Mouse (Mus musculus) kidney, postnatal 25 days (tissue): ENCODE measurements around the gene 2310061I04Rik.
A peak's percentile ranks its signal among the peaks of the same experiment; 100 is the strongest.

Experiments used
- DNase-seq, 2 experiments: peaks; one replicate each; pipeline ENCODE4 v3.0.0; 2021; ENCODE audit warnings: mixed read lengths in 2 of 2

The 2310061I04Rik gene

DNA sequence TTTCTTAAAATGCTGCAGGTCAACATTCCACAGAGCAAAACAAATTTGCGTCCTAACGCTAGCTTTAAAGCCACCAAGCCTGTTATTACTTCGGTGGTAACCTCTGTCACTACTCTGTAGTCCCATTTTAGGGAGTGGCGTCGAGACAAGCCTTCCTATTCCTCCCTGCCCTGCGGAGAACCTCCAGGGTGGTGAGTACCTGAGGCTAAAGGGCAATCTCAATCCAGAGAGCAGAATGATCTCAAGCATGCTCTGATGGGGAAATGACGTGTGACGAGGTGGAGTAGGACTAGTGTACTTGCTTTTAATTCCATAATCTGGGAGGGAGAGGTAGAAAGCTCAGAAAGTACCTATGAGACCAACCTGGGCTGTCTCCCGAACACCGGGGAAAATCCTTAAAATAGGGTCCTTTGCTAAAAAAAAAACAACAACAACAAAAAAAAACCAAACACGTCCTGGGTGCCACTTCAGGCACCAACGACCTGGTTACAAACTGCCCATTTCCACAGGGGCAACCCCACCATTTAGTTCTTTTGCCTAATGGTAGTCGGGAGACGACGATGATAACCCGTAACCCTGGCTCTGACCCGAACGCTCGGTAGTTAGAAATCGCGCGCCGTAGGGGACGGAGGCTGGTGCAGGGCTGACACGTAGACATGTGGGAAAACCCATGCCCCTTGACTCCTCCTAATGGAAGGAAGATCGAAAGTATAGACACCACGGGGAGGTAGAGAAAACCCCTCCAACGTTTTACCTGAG lies 18.5 kb upstream of the 2310061I04Rik start:
- DNase-seq, result peak in 1 of 2 experiments; percentile 76

GRCm38 (mm10) chr17:35914975-35915374 lies 17.7 kb upstream of the 2310061I04Rik start:
- peak in 1 of 2 experiments; percentile 37 for DNase-seq

- peak; percentile 98 to 99 for DNase-seq
Measured at GRCm38 (mm10) chr17:35909919-35910369, 12.7 kb upstream of the 2310061I04Rik start, which contains the start of gene Atat1. Gene Atat1 (minus strand): TSS chr17:35910075.

GRCm38 (mm10) chr17:35909186-35909918 lies 12.1 kb upstream of the 2310061I04Rik start:
- DNase-seq, result no peak

DNA sequence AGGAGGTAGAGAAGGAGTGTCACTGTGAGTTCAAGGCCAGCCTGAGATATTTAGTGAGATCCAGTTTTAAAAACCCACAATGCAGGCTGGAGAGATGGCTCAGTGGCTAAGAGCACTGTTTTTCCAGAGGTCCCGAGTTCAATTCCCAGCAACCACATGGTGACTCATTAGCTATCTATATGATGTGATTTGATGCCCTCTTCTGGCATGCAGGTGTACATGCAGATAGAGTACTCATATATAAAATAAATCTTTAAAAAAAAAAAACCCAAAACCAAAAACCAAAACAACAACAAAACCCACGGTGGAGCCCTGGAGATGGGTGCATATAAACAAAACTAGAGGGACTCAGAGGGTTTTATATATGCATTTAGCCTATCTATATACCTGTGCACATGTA lies 10.4 kb upstream of the 2310061I04Rik start:
- no peak for DNase-seq

- DNase-seq, result no peak
Measured at GRCm38 (mm10) chr17:35905587-35905986, 8.4 kb upstream of the 2310061I04Rik start.

DNA sequence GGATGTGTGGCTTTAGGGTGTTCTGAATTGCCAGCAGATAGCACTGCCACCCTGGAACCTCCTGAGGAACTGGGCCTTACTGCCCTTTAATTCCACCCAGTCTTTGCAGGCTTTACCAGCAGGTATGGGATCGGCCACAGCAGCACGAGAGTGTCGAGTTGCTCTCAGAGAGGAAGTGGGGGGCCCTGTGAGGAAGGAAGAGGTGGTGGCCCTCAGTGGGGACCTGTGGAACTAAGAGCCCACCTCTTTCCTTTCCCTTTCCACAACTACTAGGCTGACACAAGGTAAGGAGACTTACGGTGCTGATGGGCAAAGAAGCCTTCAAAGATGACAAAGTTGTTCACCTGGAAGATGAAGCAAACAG lies 6.7 kb upstream of the 2310061I04Rik start:
- no peak for DNase-seq

- DNase-seq, result peak; percentile 79 to 88
Measured at GRCm38 (mm10) chr17:35903343-35903991, 6.2 kb upstream of the 2310061I04Rik start.

- DNase-seq, result no peak
Measured at GRCm38 (mm10) chr17:35900636-35901035, 3.4 kb upstream of the 2310061I04Rik start.

DNA sequence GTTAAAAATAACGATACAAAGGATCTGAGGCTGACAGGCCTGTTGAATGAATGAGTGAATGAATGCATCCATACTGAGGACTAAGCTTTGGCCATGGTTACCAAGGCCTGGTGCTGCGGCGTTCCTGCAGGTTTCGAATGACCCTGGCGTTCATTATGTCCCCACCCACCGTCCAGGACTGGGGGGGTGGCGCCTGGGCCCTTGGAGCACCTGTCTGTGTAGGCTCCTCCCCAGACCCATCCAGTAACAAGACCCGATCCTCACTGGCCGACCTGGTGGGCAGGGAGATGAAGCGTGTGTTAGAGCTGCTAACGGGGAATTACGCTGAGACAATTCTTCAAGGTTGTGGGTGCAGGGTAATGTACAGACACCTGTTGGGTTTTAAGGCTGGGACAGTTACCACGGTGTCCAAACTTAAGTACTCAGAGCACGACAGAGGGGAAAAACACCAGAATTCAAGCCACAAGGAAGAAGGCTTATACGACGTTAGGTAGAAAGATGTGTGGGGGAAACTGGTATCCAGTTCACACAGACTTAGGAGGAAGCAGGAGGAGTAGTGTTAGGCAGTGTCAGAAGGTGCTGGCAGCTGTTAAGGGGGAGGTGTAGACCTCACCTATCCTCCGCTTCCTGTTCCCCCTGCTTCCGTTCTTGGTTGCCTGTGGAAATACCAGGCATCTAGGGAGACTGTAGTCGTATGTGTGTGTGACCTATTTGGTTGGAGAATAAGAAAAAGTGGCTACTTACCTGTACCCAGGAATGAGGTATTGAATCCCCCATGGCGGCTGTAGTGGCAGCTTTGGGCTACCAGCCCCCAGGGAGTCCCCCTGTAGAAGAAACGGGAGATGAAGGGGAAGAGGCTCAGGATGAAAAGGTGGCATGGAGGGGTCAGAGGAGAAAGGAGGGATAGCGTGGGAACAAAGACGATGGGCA lies 678 bp upstream of the 2310061I04Rik start:
- no peak for DNase-seq

- DNase-seq, result no peak
Measured at GRCm38 (mm10) chr17:35887725-35888124, 9.5 kb downstream of the 2310061I04Rik start.

DNA sequence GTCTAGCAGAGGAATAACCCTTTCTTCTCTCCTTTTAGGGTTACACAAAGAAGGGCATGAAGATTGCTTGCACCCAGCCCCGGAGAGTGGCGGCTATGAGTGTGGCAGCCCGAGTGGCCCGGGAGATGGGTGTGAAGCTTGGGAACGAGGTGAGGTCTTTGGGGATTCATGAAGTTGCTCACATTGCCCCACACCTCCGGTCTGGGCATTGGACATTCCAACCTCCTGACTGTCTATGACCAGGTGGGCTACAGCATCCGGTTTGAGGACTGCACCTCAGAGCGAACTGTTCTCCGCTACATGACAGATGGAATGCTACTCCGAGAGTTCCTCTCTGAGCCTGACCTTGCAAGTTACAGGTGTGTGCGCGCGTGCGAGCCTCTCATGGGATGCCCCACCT lies 13.5 kb downstream of the 2310061I04Rik start:
- no peak for DNase-seq

DNA sequence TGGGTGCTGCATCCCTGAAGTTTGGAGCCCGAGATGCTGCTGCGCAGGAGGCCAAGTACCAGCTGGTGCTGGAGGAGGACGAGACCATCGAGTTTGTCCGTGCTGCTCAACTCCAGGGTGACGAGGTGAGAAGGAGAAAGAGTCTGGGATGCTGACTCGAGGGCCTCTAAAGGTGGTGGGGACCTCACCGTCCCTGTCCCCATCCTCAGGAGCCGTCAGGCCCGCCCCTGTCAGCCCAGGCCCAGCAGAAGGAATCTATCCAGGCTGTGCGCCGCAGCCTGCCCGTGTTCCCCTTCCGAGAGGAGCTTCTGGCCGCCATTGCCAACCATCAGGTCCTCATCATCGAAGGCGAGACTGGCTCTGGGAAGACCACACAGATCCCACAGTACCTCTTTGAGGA lies 14.3 kb downstream of the 2310061I04Rik start:
- DNase-seq, result no peak

GRCm38 (mm10) chr17:35879245-35880057 lies 17.8 kb downstream of the 2310061I04Rik start, which contains the start of gene Dhx16:
Gene Dhx16 (plus strand): TSS chr17:35879819.
- DNase-seq, result peak; percentile 97 to 98

- DNase-seq, result peak; percentile 57 to 68
Measured at GRCm38 (mm10) chr17:35874721-35875120, 22.5 kb downstream of the 2310061I04Rik start.

DNA sequence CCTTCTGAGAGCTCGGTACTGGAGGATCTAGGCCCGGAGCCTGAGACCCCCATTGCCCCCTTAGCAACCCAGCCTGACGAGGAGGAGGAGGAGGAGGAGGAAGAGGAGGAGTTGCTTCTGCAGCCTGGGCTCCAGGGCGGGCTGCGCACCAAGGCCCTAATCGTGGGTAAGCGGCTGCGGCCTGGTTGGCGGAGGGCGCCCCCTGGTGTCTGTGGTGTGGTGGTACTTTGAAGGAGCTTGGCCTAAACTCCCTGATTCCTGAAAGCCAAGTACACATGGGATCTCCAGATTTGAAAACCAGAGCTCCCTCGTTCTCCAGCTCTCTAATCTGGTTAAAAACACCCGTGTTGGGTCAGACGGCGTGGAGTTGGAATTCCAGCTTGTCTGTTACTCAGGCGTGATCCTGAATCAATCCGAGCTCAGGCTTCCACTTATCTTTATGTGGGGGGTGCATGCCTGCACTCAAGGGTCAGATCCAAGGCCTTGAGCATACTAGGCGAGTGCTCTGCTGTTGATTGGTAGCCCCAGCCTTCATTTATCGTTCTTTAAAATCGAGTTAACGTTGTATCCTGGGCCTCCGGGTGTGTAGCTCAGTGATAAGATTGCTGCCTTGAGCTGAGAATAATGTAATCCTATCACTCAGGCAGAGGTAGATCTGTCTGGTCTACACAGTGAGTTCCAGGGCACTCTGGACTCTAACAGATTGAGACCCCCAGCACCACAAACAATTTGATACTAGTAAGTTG lies 23.3 kb downstream of the 2310061I04Rik start:
- peak; percentile 88 to 89 for DNase-seq

DNA sequence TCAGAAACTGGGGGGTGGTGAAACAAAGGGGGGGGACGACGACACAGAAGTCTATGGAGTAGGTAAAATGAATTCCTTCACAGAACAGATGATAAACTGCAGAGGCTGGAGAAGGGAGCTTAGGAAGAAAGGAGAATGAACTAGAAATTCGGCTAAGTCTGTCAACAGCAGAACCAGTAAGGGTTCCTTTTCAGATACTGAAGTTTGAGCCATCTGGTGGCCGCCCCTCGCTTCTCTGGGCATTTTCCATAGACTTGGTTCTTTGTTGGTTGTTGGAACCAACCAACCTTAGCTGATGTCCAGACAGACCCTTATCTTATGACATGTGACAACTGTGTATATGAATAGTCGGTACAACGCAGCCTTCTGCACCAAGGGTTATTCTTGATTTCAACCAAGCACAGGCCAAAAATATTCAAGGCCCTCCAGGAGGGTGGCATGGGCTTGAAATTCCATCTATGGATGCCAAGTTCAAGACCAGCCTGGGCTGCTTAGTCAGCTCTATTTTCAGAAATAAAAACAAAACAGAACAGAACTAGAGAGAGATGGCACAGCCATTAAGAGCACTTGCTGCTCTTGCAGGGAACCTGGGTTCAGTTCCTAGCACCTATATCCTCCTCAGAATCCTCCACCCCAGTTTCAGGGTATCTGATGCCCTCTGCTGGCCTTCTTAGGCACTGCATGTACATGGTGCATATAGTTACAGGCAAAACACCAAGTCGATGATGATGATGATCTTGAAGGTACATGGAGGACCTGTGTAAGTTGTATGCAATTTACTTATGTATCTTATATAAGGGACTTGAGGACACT lies 26.1 kb downstream of the 2310061I04Rik start:
- DNase-seq, result peak in 1 of 2 experiments; percentile 41

GRCm38 (mm10) chr17:35870151-35870883 lies 26.9 kb downstream of the 2310061I04Rik start:
- peak; percentile 69 to 89 for DNase-seq
